Mouse (Mus musculus): ENCODE measurements around the gene Alppl2. TPM values are rescaled to one million over a fixed set of nuclear protein-coding genes. Genes with fewer than 3 reads are reported as not detected.

Alppl2 gene
- polyA plus RNA-seq, 1 experiment: 0.53 TPM

DNA sequence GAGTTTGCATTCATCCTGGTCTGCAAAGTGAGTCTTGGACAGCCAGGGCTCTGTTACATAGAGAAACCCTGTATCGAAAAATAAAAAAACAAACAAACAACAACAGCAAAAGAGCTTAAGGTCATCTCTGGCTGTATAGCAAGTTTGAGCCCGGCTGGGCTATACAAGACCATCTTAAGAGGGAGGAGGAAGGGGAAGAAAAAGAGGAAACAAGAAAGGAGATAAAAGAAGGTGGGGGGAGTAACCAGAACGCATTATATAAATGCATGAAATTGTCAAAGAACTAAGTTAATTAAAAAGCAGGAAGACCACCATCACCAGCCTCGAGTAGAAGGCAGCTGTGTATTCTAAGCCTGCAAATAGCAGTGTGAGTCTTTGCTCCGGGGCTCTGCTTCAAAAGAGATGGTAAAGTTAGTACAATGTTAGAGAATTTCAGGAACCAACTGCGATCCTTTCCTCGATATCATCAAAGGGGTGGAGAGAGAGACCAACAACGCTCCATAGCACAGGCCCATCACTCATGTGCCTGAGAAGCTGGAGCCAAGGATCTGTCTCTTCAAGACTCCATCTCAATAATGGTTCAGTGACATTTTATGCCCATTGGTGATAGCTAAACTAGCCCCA is 30.6 kb downstream of the Alppl2 start:
- 65% methylated on average over 8 of the region's 8 CpGs for WGBS
- no peaks in the 10 kb centered on the region for H3K36me3 ChIP-seq (ENCODE audit: control insufficient read depth, insufficient read depth, low read length)
- H3K4me3 ChIP-seq (ENCODE audit: control insufficient read depth, insufficient read depth, low read length): no peak overlapping the region
- no peaks in the 10 kb centered on the region for H3K4me1 ChIP-seq (replicated peaks; ENCODE audit: control insufficient read depth, insufficient read depth, low read length)
- TF ChIP-seq POLR2A (IDR thresholded peaks at IDR 0.05; ENCODE audit: control insufficient read depth, extremely low read depth, insufficient read depth, low read length, poor library complexity): no peak
- no peak for TF ChIP-seq CTCF (IDR thresholded peaks at IDR 0.05; ENCODE audit: borderline replicate concordance, control insufficient read depth, extremely low read depth, insufficient read depth, low read length, poor library complexity)
- H3K27me3 ChIP-seq (ENCODE audit: control insufficient read depth, insufficient read depth, low read length): no peaks in the 10 kb centered on the region
- no peak overlapping the region for H3K27ac ChIP-seq (ENCODE audit: control insufficient read depth, insufficient read depth, low read length)
- no peak for DNase-seq

DNA sequence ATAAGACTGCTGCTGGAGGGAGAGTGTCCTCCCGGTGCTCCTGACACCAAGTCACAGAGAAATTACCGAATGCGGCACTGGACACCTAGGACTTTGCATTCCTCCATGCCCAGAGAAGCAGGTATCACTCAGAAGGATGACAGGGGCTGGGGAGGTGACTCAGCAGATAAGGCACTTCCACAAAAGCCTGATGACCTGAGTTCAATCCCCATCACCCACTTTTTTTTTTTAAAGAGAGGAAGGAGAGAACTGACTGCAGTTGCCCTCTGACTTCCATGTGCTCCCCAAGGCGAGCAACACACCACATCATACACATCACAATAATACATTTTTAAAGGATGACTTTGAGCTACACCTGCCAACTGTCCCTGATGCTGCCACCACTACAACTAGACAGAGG is 32.7 kb downstream of the Alppl2 start:
- 79% methylated on average over 4 of the region's 4 CpGs for WGBS
- Histone ChIP-seq H3K36me3 (ENCODE audit: control insufficient read depth, insufficient read depth, low read length) (no peaks in the 10 kb centered on the region), H3K27ac (ENCODE audit: control insufficient read depth, insufficient read depth, low read length) (no peak overlapping the region), H3K4me1 (replicated peaks; ENCODE audit: control insufficient read depth, insufficient read depth, low read length) (no peaks in the 10 kb centered on the region), H3K27me3 (ENCODE audit: control insufficient read depth, insufficient read depth, low read length) (no peaks in the 10 kb centered on the region), H3K4me3 (ENCODE audit: control insufficient read depth, insufficient read depth, low read length) (no peak overlapping the region)
- TF ChIP-seq POLR2A (IDR thresholded peaks at IDR 0.05; ENCODE audit: control insufficient read depth, extremely low read depth, insufficient read depth, low read length, poor library complexity): no peak
- DNase-seq: no peak

DNA sequence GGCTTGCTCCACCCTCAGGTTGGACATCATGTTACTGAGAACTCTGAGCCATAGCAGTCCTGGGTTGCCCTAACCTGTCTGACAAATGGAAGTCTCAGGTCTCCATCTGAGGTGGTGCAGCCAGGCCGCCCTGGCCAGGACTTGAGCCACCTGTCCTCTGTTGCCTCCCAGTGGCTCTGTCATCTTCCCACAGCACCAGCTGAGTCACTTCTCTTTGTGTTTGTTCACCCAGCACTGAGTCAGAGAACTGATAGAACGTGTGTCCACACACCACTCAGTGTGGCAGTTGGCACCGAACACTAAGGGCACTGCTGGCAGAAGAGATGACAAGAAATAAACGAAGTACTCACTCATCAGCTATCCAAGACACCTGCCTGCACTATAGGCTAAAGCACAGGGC is 38.4 kb downstream of the Alppl2 start:
- H3K36me3 ChIP-seq (ENCODE audit: control insufficient read depth, insufficient read depth, low read length): no peaks in the 10 kb centered on the region
- H3K4me3 ChIP-seq (ENCODE audit: control insufficient read depth, insufficient read depth, low read length): no peak overlapping the region
- no peak for TF ChIP-seq POLR2A (IDR thresholded peaks at IDR 0.05; ENCODE audit: control insufficient read depth, extremely low read depth, insufficient read depth, low read length, poor library complexity)
- TF ChIP-seq CTCF (IDR thresholded peaks at IDR 0.05; ENCODE audit: borderline replicate concordance, control insufficient read depth, extremely low read depth, insufficient read depth, low read length, poor library complexity): no peak
- H3K27me3 ChIP-seq (ENCODE audit: control insufficient read depth, insufficient read depth, low read length): no peaks in the 10 kb centered on the region
- WGBS: 93% methylated on average over 4 of the region's 4 CpGs
- no peak for DNase-seq
- no peak overlapping the region for H3K27ac ChIP-seq (ENCODE audit: control insufficient read depth, insufficient read depth, low read length)
- no peaks in the 10 kb centered on the region for H3K4me1 ChIP-seq (replicated peaks; ENCODE audit: control insufficient read depth, insufficient read depth, low read length)

DNA sequence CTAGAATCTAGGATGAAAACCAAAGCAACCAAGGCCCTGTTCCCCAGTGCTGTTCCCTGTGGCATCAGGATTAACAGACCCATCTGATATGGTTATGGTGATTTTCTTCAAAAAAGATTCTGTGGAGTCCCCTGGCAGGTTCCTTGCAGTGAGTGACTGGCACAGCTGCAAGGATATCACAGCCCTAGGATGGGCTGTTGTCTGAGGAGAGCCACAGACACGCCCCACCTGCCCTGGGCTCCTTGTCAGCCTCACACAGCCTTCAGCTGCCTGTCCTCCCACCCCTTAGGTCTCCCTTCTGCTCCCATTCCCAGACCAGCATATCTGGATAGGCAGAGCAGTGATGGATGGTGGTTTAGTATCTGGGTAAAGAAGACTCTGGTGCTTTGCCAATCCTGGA is 39.0 kb downstream of the Alppl2 start:
- 90% methylated on average over 1 of the region's 1 CpGs for WGBS
- no peak overlapping the region for H3K27ac ChIP-seq (ENCODE audit: control insufficient read depth, insufficient read depth, low read length)
- TF ChIP-seq POLR2A (IDR thresholded peaks at IDR 0.05; ENCODE audit: control insufficient read depth, extremely low read depth, insufficient read depth, low read length, poor library complexity): no peak
- no peaks in the 10 kb centered on the region for H3K36me3 ChIP-seq (ENCODE audit: control insufficient read depth, insufficient read depth, low read length)
- DNase-seq: no peak
- no peaks in the 10 kb centered on the region for H3K27me3 ChIP-seq (ENCODE audit: control insufficient read depth, insufficient read depth, low read length)
- no peak overlapping the region for H3K4me3 ChIP-seq (ENCODE audit: control insufficient read depth, insufficient read depth, low read length)
- H3K4me1 ChIP-seq (replicated peaks; ENCODE audit: control insufficient read depth, insufficient read depth, low read length): no peaks in the 10 kb centered on the region

DNA sequence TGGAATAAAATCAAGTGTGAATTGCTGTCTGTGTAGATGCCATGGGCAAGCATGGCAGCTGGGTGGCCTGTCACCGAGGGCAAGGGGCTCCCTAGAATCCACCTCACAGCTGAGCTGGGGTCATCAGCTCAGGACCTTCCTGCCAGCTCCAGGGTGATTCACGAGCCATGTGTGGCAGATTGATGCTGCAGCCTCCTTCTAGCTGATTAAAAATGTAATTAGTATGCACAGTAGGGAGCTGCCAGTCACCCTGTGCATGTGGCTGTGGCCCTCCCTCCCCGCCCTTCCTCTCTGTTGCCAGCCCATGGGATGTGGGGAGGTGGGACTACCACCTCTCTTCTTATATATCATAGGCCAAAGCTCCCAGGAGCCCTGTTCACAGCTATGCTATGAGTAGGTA is 39.7 kb downstream of the Alppl2 start:
- DNase-seq: no peak
- Histone ChIP-seq H3K36me3 (ENCODE audit: control insufficient read depth, insufficient read depth, low read length) (no peaks in the 10 kb centered on the region), H3K4me1 (replicated peaks; ENCODE audit: control insufficient read depth, insufficient read depth, low read length) (no peaks in the 10 kb centered on the region), H3K27ac (ENCODE audit: control insufficient read depth, insufficient read depth, low read length) (no peak overlapping the region), H3K4me3 (ENCODE audit: control insufficient read depth, insufficient read depth, low read length) (no peak overlapping the region), H3K27me3 (ENCODE audit: control insufficient read depth, insufficient read depth, low read length) (no peaks in the 10 kb centered on the region)
- no peak for TF ChIP-seq CTCF (IDR thresholded peaks at IDR 0.05; ENCODE audit: borderline replicate concordance, control insufficient read depth, extremely low read depth, insufficient read depth, low read length, poor library complexity)
- TF ChIP-seq POLR2A (IDR thresholded peaks at IDR 0.05; ENCODE audit: control insufficient read depth, extremely low read depth, insufficient read depth, low read length, poor library complexity): no peak
- 94% methylated on average over 3 of the region's 3 CpGs for WGBS

DNA sequence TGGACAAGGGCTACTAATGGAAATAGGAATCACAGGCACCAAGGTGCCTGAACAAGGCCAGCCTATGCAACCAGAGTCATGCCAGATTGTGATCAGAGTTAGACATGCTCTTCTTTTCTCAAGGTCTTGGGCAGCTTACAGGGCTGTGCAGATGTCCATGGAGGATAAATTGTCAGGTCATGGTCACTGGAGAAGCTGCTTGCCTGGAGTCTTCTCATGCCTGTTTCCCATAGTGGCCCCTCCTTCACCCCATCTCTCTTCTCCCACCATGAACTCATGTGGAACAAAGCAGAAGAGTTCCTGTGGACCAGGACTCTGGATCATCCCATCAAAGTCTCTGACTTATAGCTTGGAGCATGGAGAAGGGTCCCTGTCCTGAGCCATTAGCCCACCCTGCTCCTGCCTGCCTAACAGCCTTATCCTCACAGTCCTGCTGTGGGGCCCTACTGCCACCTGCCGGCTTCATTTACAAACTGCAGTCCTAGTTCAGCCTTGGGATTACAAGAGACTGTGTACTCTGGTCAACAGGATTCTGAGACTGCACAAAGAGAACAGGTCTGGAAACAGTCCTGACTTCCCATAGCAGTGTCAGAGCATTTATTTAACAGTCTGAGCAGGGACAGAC is 47.8 kb downstream of the Alppl2 start:
- Histone ChIP-seq H3K4me3 (ENCODE audit: control insufficient read depth, insufficient read depth, low read length) (no peak overlapping the region), H3K36me3 (ENCODE audit: control insufficient read depth, insufficient read depth, low read length) (no peaks in the 10 kb centered on the region), H3K4me1 (replicated peaks; ENCODE audit: control insufficient read depth, insufficient read depth, low read length) (no peaks in the 10 kb centered on the region), H3K27me3 (ENCODE audit: control insufficient read depth, insufficient read depth, low read length) (no peaks in the 10 kb centered on the region), H3K27ac (ENCODE audit: control insufficient read depth, insufficient read depth, low read length) (no peak overlapping the region)
- 0% methylated on average over 1 of the region's 1 CpGs for WGBS
- DNase-seq: peak; percentile 69
- TF ChIP-seq CTCF (IDR thresholded peaks at IDR 0.05; ENCODE audit: borderline replicate concordance, control insufficient read depth, extremely low read depth, insufficient read depth, low read length, poor library complexity) (peak; percentile 71; the same call in 1 of the 2 replicates), POLR2A (IDR thresholded peaks at IDR 0.05; ENCODE audit: control insufficient read depth, extremely low read depth, insufficient read depth, low read length, poor library complexity) (no peak)

DNA sequence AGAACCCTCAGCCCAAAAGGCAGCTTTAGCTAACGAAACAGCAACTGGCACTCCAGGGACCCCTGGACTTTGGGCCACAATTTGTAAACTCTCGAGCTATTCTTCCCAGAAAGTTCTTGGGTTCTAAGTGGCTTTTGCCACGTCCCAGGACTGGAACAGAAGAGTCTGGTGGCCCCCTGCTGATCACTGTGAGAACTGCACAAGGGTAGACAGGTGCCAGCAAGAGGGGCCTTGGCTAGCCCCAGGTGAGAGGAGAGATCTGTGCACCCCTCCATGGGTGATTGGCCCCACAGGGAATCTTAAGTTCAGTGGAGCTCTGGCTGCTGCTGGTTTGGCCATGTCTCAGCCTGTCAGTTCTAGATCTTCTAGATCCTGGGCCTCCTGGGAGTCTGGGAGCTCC is 48.6 kb downstream of the Alppl2 start:
- Histone ChIP-seq H3K4me3 (ENCODE audit: control insufficient read depth, insufficient read depth, low read length) (no peak overlapping the region), H3K36me3 (ENCODE audit: control insufficient read depth, insufficient read depth, low read length) (no peaks in the 10 kb centered on the region), H3K27me3 (ENCODE audit: control insufficient read depth, insufficient read depth, low read length) (no peaks in the 10 kb centered on the region), H3K4me1 (replicated peaks; ENCODE audit: control insufficient read depth, insufficient read depth, low read length) (no peaks in the 10 kb centered on the region), H3K27ac (ENCODE audit: control insufficient read depth, insufficient read depth, low read length) (no peak overlapping the region)
- WGBS: 34% methylated on average over 3 of the region's 3 CpGs
- TF ChIP-seq CTCF (IDR thresholded peaks at IDR 0.05; ENCODE audit: borderline replicate concordance, control insufficient read depth, extremely low read depth, insufficient read depth, low read length, poor library complexity) (peak; percentile 74), POLR2A (IDR thresholded peaks at IDR 0.05; ENCODE audit: control insufficient read depth, extremely low read depth, insufficient read depth, low read length, poor library complexity) (no peak)
- DNase-seq: peak; percentile 71
